Mouse (Mus musculus): Measurements from ENCODE around the gene 4930442H23Rik.
A peak's percentile ranks its signal among the peaks of the same experiment; 100 is the strongest.

DNA sequence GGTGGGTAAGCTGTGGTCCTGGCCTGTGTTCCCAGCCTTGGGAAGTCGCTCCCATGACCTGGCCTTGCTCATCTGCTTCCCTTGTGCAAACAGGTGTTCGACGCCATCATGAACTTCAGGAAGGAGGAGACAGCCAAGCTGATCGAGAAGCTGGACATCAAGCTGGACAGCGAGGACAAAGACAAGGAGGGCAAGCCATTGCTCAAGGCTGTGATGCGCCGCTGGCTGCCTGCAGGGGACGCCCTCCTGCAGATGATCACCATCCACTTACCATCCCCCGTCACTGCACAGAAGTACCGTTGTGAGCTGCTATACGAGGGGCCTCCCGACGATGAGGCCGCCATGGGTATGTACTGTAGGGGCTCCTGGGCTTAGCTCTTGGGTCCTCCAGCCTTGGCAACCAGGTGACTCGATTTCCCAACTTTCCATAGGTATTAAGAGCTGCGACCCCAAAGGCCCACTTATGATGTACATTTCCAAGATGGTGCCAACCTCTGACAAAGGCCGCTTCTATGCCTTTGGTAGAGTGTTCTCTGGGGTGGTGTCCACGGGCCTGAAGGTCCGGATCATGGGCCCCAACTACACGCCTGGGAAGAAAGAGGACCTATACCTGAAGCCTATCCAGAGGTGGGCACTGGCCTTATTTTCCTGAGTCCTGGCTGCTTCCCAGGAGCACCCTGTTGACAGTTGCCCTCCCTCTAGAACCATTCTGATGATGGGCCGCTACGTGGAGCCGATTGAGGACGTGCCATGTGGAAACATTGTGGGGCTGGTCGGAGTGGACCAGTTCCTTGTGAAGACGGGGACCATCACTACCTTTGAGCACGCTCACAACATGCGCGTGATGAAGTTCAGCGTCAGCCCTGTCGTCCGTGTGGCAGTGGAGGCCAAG, 4.0 kb downstream of the 4930442H23Rik start:
- 0 out of 2 replicates have a peak, but pooled peaks have one; percentile 34 for TF ChIP-seq POLR2A (IDR thresholded peaks at IDR 0.05; ENCODE audit: insufficient read depth, low read depth, low read length)
- 0 out of 2 replicates have a peak, but pooled peaks have one; percentile 14 for TF ChIP-seq CTCF (IDR thresholded peaks at IDR 0.05)
